Mouse (Mus musculus): Measurements from ENCODE around the gene Hyal5. TPM values are rescaled to one million over a fixed set of nuclear protein-coding genes. Genes with fewer than 3 reads are reported as not detected.

Hyal5 gene
- not detected in 2 replicates for polyA plus RNA-seq (2012; rRNA removed)

DNA sequence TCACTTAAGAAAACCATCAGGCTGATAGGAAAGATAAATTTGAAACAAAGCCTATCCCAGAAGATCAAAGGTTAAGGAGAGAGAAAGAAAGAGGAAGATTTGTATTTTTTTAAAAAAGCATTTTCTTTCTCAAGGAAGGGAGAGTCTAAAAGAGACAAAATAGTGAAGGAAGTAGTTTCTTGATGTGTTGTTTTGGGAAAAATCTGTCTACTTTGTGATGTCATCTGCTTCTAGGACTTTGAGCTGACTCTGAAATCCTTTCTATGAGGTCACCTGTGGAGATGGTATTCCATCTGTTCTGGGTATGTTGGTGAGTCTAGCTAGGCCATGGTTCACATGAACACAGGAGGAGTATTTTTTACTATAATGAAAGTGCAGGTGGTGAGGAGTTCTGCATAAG is at the start of gene Hyal5:
Hyal5 (plus strand) TSS at position 301 of the 400 bp plus-strand sequence.

Other genes starting within 250 kb of the Hyal5 start
- 23.5 and 24.8 TPM in 2 replicates for gene Wasl, start 193.0 kb upstream of the Hyal5 start, polyA plus RNA-seq (2012; rRNA removed)
- gene Hyal6, start 124.8 kb upstream of the Hyal5 start, polyA plus RNA-seq (2012; rRNA removed) = not detected in 2 replicates
- gene Hyal4, start 109.7 kb upstream of the Hyal5 start, polyA plus RNA-seq (2012; rRNA removed) = not detected in 2 replicates
- not detected in 2 replicates for gene Spam1, start 66.8 kb upstream of the Hyal5 start, polyA plus RNA-seq (2012; rRNA removed)
- 5.7 and 7.2 TPM in 2 replicates for gene Tmem229a, start 98.3 kb downstream of the Hyal5 start, polyA plus RNA-seq (2012; rRNA removed)

Measured in central nervous system, embryonic 18 days (tissue).